ENCODE assay signal across 8 mouse cellular contexts in genomic region chr7:15954978-15955443, GRCm38 (mm10). TPM values are rescaled to one million over a fixed set of nuclear protein-coding genes. Genes with fewer than 3 reads are reported as not detected.
DNase-seq lines count a peak whose midpoint lies in the region; ATAC-seq lines count a peak whose summit lies in the region.

No protein-coding gene starts in this region.

- WGBS in embryonic facial prominence, embryonic 14.5 days, result 18% methylated on average over 21 of the region's 21 CpGs

- peaks cover 5% of the 10 kb centered on the region; the same call in 1 of the 2 replicates for H3K4me1 ChIP-seq in embryonic facial prominence, embryonic 14.5 days (ENCODE audit: control insufficient read depth, insufficient read depth, low read length)
- H3K4me1 ChIP-seq in megakaryocyte, embryonic 14.5 days, result peaks cover 58% of the 10 kb centered on the region

- H3K36me3 ChIP-seq in embryonic facial prominence, embryonic 14.5 days (ENCODE audit: control insufficient read depth, insufficient read depth, low read length), result peaks cover 91% of the 10 kb centered on the region
- H3K36me3 ChIP-seq in megakaryocyte, embryonic 14.5 days (replicated peaks; ENCODE audit: low read length), result peaks cover 15% of the 10 kb centered on the region

- H3K4me3 ChIP-seq in embryonic facial prominence, embryonic 14.5 days (ENCODE audit: low read depth, low read length), result no peak overlapping the region
- H3K4me3 ChIP-seq in megakaryocyte, embryonic 14.5 days (replicated peaks), result peak overlapping the region; percentile 87

- H3K4me2 ChIP-seq in embryonic facial prominence, embryonic 14.5 days (ENCODE audit: low read depth, low read length), result peak overlapping the region; percentile 31

- H3K27me3 ChIP-seq in embryonic facial prominence, embryonic 14.5 days (replicated peaks; ENCODE audit: control insufficient read depth, insufficient read depth, low read length), result no peaks in the 10 kb centered on the region
- H3K27me3 ChIP-seq in megakaryocyte, embryonic 14.5 days (replicated peaks), result peaks cover 46% of the 10 kb centered on the region

- H3K9me3 ChIP-seq in embryonic facial prominence, embryonic 14.5 days (ENCODE audit: control insufficient read depth, low read length), result 0 out of 2 replicates have a peak, but pooled peaks cover 4% of the 10 kb centered on the region
- H3K9me3 ChIP-seq in megakaryocyte, embryonic 14.5 days, result peaks cover 38% of the 10 kb centered on the region

- H3K9ac ChIP-seq in embryonic facial prominence, embryonic 14.5 days (ENCODE audit: low read depth, low read length), result no peak overlapping the region

- H3K27ac ChIP-seq in embryonic facial prominence, embryonic 14.5 days (replicated peaks; ENCODE audit: low read depth, low read length), result no peak overlapping the region

- no peak for ATAC-seq in embryonic facial prominence, embryonic 14.5 days (ENCODE audit: low read depth)

- intact Hi-C loops in heart, postnatal 10 days (cut with DNase I), result no loop called here

- peak; percentile 81 for DNase-seq in ZHBTc4 (ENCODE audit: low read depth, low spot score)
- peak; percentile 57 for DNase-seq in embryonic facial prominence, embryonic 14.5 days (ENCODE audit: low spot score)
- DNase-seq in heart, postnatal 10 days, result peak; percentile 79 to 81
- peak; percentile 72 to 82 for DNase-seq in kidney, postnatal 25 days
- no peak for DNase-seq in layer of hippocampus, postnatal 36 days
- no peak for DNase-seq in left cerebral cortex, adult 18-20 months (ENCODE audit: low spot score in 2 of 2)
- DNase-seq in left cerebral cortex, adult 8-10 months (ENCODE audit: low spot score in 2 of 2), result no peak

RNA-seq across cellular contexts. Expression of gene Nop53, which starts 9.1 kb away (rescaled TPM):
- polyA plus RNA-seq in embryonic facial prominence, embryonic 14.5 days (2014; fragmentation: Nextera tagmentation; extraction: Ambion mirVana), result 164 and 180 TPM in 2 replicates
- 100 to 1,000 TPM; 152 to 153 TPM for total RNA-seq in heart, postnatal 10 days (2021)
- 159 and 504 TPM in 2 replicates for polyA plus RNA-seq in megakaryocyte, embryonic 14.5 days (2012; ENCODE audit: insufficient read depth, low replicate concordance)
- 100 to 1,000 TPM; 112 to 113 TPM for total RNA-seq in layer of hippocampus, postnatal 36 days (2021)
- 100 to 1,000 TPM; 116 to 129 TPM for total RNA-seq in left cerebral cortex, adult 18-20 months (2021)
- total RNA-seq in left cerebral cortex, adult 8-10 months (2022), result 100 to 1,000 TPM; 114 to 149 (median 128) TPM

RNA-seq across cellular contexts. Expression of gene Ehd2, which starts 12.4 kb away (rescaled TPM):
- 58.0 and 67.1 TPM in 2 replicates for polyA plus RNA-seq in embryonic facial prominence, embryonic 14.5 days (2014; fragmentation: Nextera tagmentation; extraction: Ambion mirVana)
- total RNA-seq in heart, postnatal 10 days (2021), result 100 to 1,000 TPM; 224 to 236 TPM
- 0.84 and 0.93 TPM in 2 replicates for polyA plus RNA-seq in megakaryocyte, embryonic 14.5 days (2012; ENCODE audit: insufficient read depth, low replicate concordance)
- 1 to 10 TPM; 4.1 to 5.8 TPM for total RNA-seq in layer of hippocampus, postnatal 36 days (2021)
- 1 to 10 TPM; 4.5 to 6.1 TPM for total RNA-seq in left cerebral cortex, adult 18-20 months (2021)
- 1 to 10 TPM; 4.6 to 5.9 (median 5.2) TPM for total RNA-seq in left cerebral cortex, adult 8-10 months (2022)

RNA-seq across cellular contexts. Expression of gene Selenow, which starts 32.8 kb away (rescaled TPM):
- polyA plus RNA-seq in embryonic facial prominence, embryonic 14.5 days (2014; fragmentation: Nextera tagmentation; extraction: Ambion mirVana), result 1,004 and 1,082 TPM in 2 replicates
- 100 to 1,000 TPM; 184 to 195 TPM for total RNA-seq in heart, postnatal 10 days (2021)
- 1,012 and 1,066 TPM in 2 replicates for polyA plus RNA-seq in megakaryocyte, embryonic 14.5 days (2012; ENCODE audit: insufficient read depth, low replicate concordance)
- total RNA-seq in layer of hippocampus, postnatal 36 days (2021), result 1,000 to 10,000 TPM; 1,445 to 1,563 TPM
- total RNA-seq in left cerebral cortex, adult 18-20 months (2021), result 1,000 to 10,000 TPM; 1,080 TPM
- total RNA-seq in left cerebral cortex, adult 8-10 months (2022), result 1,000 to 10,000 TPM in 3 of 4 experiments, 100 to 1,000 TPM in 1; 989 to 1,128 (median 1,052) TPM

Comparison
In these comparisons a context has a peak if more than half of its experiments do, and no peak if none do; other contexts are left out.
1. DNase-seq: peak in ZHBTc4 (single experiment), embryonic facial prominence, embryonic 14.5 days (single experiment), heart, postnatal 10 days (2 of 2) and kidney, postnatal 25 days (2 of 2); none in layer of hippocampus, postnatal 36 days (0 of 2), left cerebral cortex, adult 18-20 months (0 of 2) and left cerebral cortex, adult 8-10 months (0 of 2).
2. RNA of gene Ehd2, which starts 12.4 kb away (total RNA-seq): 224 to 236 TPM in heart, postnatal 10 days; 4.5 to 6.1 TPM in left cerebral cortex, adult 18-20 months, 4.1 to 5.8 TPM in layer of hippocampus, postnatal 36 days and 4.6 to 5.9 TPM in left cerebral cortex, adult 8-10 months; every median in the first group is over 10 times any median in the second.
3. RNA of gene Selenow, which starts 32.8 kb away (total RNA-seq): 1,445 to 1,563 TPM in layer of hippocampus, postnatal 36 days, 1,080 TPM in left cerebral cortex, adult 18-20 months and 989 to 1,128 TPM in left cerebral cortex, adult 8-10 months; 184 to 195 TPM in heart, postnatal 10 days; every median in the first group is over 4 times any median in the second.